Mouse (Mus musculus): ENCODE measurements around the gene Lrrc55. TPM values are rescaled to one million over a fixed set of nuclear protein-coding genes. Genes with fewer than 3 reads are reported as not detected.
A peak's percentile ranks its signal among the peaks of the same experiment; 100 is the strongest.

Lrrc55 gene
- total and polyA plus RNA-seq, 2 experiments from 2014 or later, result 9.7 to 27.3 TPM

GRCm38 (mm10) chr2:85144908-85145307 lies 52.1 kb downstream of the Lrrc55 start:
- no peak overlapping the region for H3K4me2 ChIP-seq (ENCODE audit: low read depth, low read length)
- no peaks in the 10 kb centered on the region for H3K9me3 ChIP-seq (ENCODE audit: low read length)
- DNase-seq (ENCODE audit: low spot score) (no peak), ATAC-seq (no peak)
- no peak for TF ChIP-seq CTCF (IDR thresholded peaks at IDR 0.05; ENCODE audit: low read depth)
- H3K36me3 ChIP-seq (ENCODE audit: insufficient read depth, low read length), result no peaks in the 10 kb centered on the region
- H3K27ac ChIP-seq, result no peak overlapping the region
- 82% methylated on average over 2 of the region's 2 CpGs for WGBS
- H3K9ac ChIP-seq (replicated peaks; ENCODE audit: low read length), result no peak overlapping the region
- no peaks in the 10 kb centered on the region for H3K4me1 ChIP-seq (ENCODE audit: insufficient read depth, low read length)
- no peaks in the 10 kb centered on the region for H3K27me3 ChIP-seq (ENCODE audit: insufficient read depth, low read length)
- H3K4me3 ChIP-seq (ENCODE audit: low read length), result no peak overlapping the region

- Histone ChIP-seq H3K4me2 (ENCODE audit: low read depth, low read length) (no peak overlapping the region), H3K9me3 (ENCODE audit: low read length) (no peaks in the 10 kb centered on the region), H3K27me3 (ENCODE audit: insufficient read depth, low read length) (no peaks in the 10 kb centered on the region), H3K36me3 (ENCODE audit: insufficient read depth, low read length) (no peaks in the 10 kb centered on the region), H3K27ac (no peak overlapping the region), H3K9ac (replicated peaks; ENCODE audit: low read length) (no peak overlapping the region), H3K4me3 (ENCODE audit: low read length) (no peak overlapping the region), H3K4me1 (ENCODE audit: insufficient read depth, low read length) (no peaks in the 10 kb centered on the region)
- TF ChIP-seq CTCF (IDR thresholded peaks at IDR 0.05; ENCODE audit: low read depth), result no peak
- no peak for ATAC-seq
- DNase-seq (ENCODE audit: low spot score), result no peak
Observed at GRCm38 (mm10) chr2:85140833-85141232, 56.2 kb downstream of the Lrrc55 start.

GRCm38 (mm10) chr2:85139846-85140245 lies 57.2 kb downstream of the Lrrc55 start:
- TF ChIP-seq CTCF (IDR thresholded peaks at IDR 0.05; ENCODE audit: low read depth), result no peak
- Histone ChIP-seq H3K27ac (no peak overlapping the region), H3K9ac (replicated peaks; ENCODE audit: low read length) (no peak overlapping the region), H3K9me3 (ENCODE audit: low read length) (no peaks in the 10 kb centered on the region), H3K4me3 (ENCODE audit: low read length) (no peak overlapping the region), H3K4me1 (ENCODE audit: insufficient read depth, low read length) (no peaks in the 10 kb centered on the region), H3K4me2 (ENCODE audit: low read depth, low read length) (no peak overlapping the region), H3K36me3 (ENCODE audit: insufficient read depth, low read length) (no peaks in the 10 kb centered on the region), H3K27me3 (ENCODE audit: insufficient read depth, low read length) (no peaks in the 10 kb centered on the region)
- no peak for DNase-seq (ENCODE audit: low spot score)
- ATAC-seq, result no peak
- WGBS, result 81% methylated on average over 7 of the region's 7 CpGs

DNA sequence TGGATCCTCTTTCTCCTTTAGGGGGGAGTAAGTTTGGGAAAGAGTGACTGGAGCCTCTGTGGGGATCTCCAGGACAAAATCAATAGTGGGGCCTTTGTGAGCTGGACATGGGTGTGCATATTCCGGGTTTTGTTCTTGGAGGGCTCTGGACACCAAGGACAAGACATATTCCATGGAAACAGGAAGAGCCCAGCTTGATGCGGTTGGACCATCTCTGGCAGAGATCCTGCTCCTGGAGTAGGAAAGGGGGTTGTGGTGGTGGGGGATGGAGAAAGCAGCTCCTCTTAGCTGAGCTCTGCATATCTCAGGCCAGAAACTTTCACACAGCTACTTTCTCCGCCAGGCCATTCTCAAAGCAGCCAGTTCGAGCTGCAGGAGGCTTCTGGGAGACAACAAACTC lies 57.6 kb downstream of the Lrrc55 start:
- Histone ChIP-seq H3K9ac (replicated peaks; ENCODE audit: low read length) (no peak overlapping the region), H3K4me3 (ENCODE audit: low read length) (no peak overlapping the region), H3K36me3 (ENCODE audit: insufficient read depth, low read length) (no peaks in the 10 kb centered on the region), H3K27me3 (ENCODE audit: insufficient read depth, low read length) (no peaks in the 10 kb centered on the region), H3K4me2 (ENCODE audit: low read depth, low read length) (no peak overlapping the region), H3K4me1 (ENCODE audit: insufficient read depth, low read length) (no peaks in the 10 kb centered on the region), H3K27ac (no peak overlapping the region), H3K9me3 (ENCODE audit: low read length) (no peaks in the 10 kb centered on the region)
- WGBS, result 57% methylated on average over 4 of the region's 4 CpGs
- DNase-seq (ENCODE audit: low spot score) (no peak), ATAC-seq (no peak)
- no peak for TF ChIP-seq CTCF (IDR thresholded peaks at IDR 0.05; ENCODE audit: low read depth)

GRCm38 (mm10) chr2:85138143-85138542 lies 58.9 kb downstream of the Lrrc55 start:
- no peak for TF ChIP-seq CTCF (IDR thresholded peaks at IDR 0.05; ENCODE audit: low read depth)
- DNase-seq (ENCODE audit: low spot score) (no peak), ATAC-seq (no peak)
- no peak overlapping the region for H3K4me2 ChIP-seq (ENCODE audit: low read depth, low read length)
- no peaks in the 10 kb centered on the region for H3K4me1 ChIP-seq (ENCODE audit: insufficient read depth, low read length)
- H3K9ac ChIP-seq (replicated peaks; ENCODE audit: low read length), result no peak overlapping the region
- no peak overlapping the region for H3K27ac ChIP-seq
- no peaks in the 10 kb centered on the region for H3K9me3 ChIP-seq (ENCODE audit: low read length)
- WGBS, result 48% methylated on average over 2 of the region's 2 CpGs
- H3K4me3 ChIP-seq (ENCODE audit: low read length), result no peak overlapping the region
- H3K27me3 ChIP-seq (ENCODE audit: insufficient read depth, low read length), result no peaks in the 10 kb centered on the region
- H3K36me3 ChIP-seq (ENCODE audit: insufficient read depth, low read length), result no peaks in the 10 kb centered on the region

GRCm38 (mm10) chr2:85137601-85138140 lies 59.3 kb downstream of the Lrrc55 start:
- no peak overlapping the region for H3K9ac ChIP-seq (replicated peaks; ENCODE audit: low read length)
- WGBS, result 68% methylated on average over 10 of the region's 10 CpGs

GRCm38 (mm10) chr2:85136831-85137520 lies 60.0 kb downstream of the Lrrc55 start:
- 87% methylated on average over 21 of the region's 21 CpGs for WGBS
- Histone ChIP-seq H3K27ac (no peak overlapping the region), H3K4me2 (ENCODE audit: low read depth, low read length) (no peak overlapping the region), H3K4me1 (ENCODE audit: insufficient read depth, low read length) (no peaks in the 10 kb centered on the region), H3K4me3 (ENCODE audit: low read length) (peak overlapping the region; percentile 8; the same call in 1 of the 2 replicates), H3K9ac (replicated peaks; ENCODE audit: low read length) (no peak overlapping the region), H3K27me3 (ENCODE audit: insufficient read depth, low read length) (no peaks in the 10 kb centered on the region), H3K36me3 (ENCODE audit: insufficient read depth, low read length) (no peaks in the 10 kb centered on the region), H3K9me3 (ENCODE audit: low read length) (no peaks in the 10 kb centered on the region)
- DNase-seq (ENCODE audit: low spot score) (no peak), ATAC-seq (no peak)
- no peak for TF ChIP-seq CTCF (IDR thresholded peaks at IDR 0.05; ENCODE audit: low read depth)

More at GRCm38 (mm10) chr2:85137601-85138140, 59.3 kb downstream of the Lrrc55 start:
- no peak overlapping the region for H3K4me2 ChIP-seq (ENCODE audit: low read depth, low read length)
- peak overlapping the region; percentile 8; the same call in 1 of the 2 replicates for H3K4me3 ChIP-seq (ENCODE audit: low read length)
- TF ChIP-seq CTCF (IDR thresholded peaks at IDR 0.05; ENCODE audit: low read depth), result no peak
- no peaks in the 10 kb centered on the region for H3K9me3 ChIP-seq (ENCODE audit: low read length)
- DNase-seq (ENCODE audit: low spot score) (no peak), ATAC-seq (no peak)
- no peaks in the 10 kb centered on the region for H3K36me3 ChIP-seq (ENCODE audit: insufficient read depth, low read length)
- no peaks in the 10 kb centered on the region for H3K27me3 ChIP-seq (ENCODE audit: insufficient read depth, low read length)
- H3K27ac ChIP-seq, result no peak overlapping the region
- H3K4me1 ChIP-seq (ENCODE audit: insufficient read depth, low read length), result no peaks in the 10 kb centered on the region

Data from hindbrain, postnatal 0 days (tissue).